Mouse (Mus musculus): ENCODE data around the gene Mbnl1.

GRCm38 (mm10) chr3:60638530-60638929, 165.9 kb downstream of the Mbnl1 start:
- TF ChIP-seq CTCF (IDR thresholded peaks at IDR 0.05; ENCODE audit: control insufficient read depth, insufficient read depth, low read length) (no peak), POLR2A (IDR thresholded peaks at IDR 0.05; ENCODE audit: borderline replicate concordance, control insufficient read depth, low read depth, low read length) (no peak)
